ENCODE assay signal across 10 mouse cellular contexts in the genomic region with DNA sequence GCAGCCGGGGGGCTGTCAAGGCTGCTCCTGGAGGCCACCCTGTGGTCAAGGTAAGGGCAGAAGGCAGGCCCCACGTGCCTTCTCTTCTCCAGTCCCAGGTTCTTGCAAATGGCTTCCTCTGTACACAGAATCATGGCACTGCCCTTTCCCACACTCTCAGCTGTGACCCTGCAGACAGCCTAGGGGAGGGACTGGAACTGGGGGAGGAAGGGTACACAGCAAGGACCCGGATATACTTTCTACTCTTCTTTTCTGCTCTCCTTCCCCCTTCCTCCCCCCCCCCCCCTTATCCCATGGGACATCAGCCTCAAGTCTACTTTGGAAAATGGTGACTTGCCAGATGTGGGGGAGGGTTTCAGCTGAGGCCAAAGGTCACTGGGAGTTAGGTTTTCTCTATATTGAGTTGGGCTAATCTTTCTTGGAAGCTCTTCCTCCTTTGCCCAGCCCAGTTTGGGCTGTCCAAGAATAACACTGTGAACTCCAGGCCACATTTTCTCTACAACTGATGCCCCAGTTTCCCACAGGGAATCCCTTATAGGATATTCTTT. TPM values are rescaled to one million over a fixed set of nuclear protein-coding genes. Genes with fewer than 3 reads are reported as not detected.
A peak's percentile ranks its signal among the peaks of the same experiment; 100 is the strongest.
DNase-seq lines count a peak whose midpoint lies in the region; ATAC-seq lines count a peak whose summit lies in the region.
"Had no signal": no experiment of that assay in that cellular context is flagged by ENCODE, and none has a peak within 500 bp of the region (broad histone marks: within the 10 kb centered on the region; RNA-seq: fewer than 3 reads in every experiment).

No protein-coding gene starts in this region.

- no peak overlapping the region for H3K27ac ChIP-seq in midbrain, embryonic 14.5 days (replicated peaks; ENCODE audit: low read depth, low read length)
- H3K27ac ChIP-seq: neural tube, embryonic 13.5 days had no signal

- ATAC-seq in midbrain, embryonic 14.5 days (ENCODE audit: low FRiP score, low TSS enrichment), result no peak
- ATAC-seq: liver, postnatal 0 days had no signal

- peak; percentile 48 for DNase-seq in adrenal gland, postnatal 10 days
- no peak for DNase-seq in adrenal gland, postnatal 4 days (ENCODE audit: low spot score in 2 of 2)
- peak; percentile 46 for DNase-seq in testis, postnatal 10 days (ENCODE audit: low spot score)
- DNase-seq in testis, postnatal 14 days (ENCODE audit: low spot score), result no peak
- peak; percentile 39 for DNase-seq in kidney, adult 9 months
- peak; percentile 91 for DNase-seq in yolk sac, embryonic 10.5 days (ENCODE audit: low spot score)
- no peak for DNase-seq in Muller cell, postnatal 12 days (ENCODE audit: inconsistent ontology term)
- DNase-seq in midbrain, embryonic 14.5 days, result no peak
- DNase-seq: liver, postnatal 0 days had no signal

- H3K4me1 ChIP-seq in midbrain, embryonic 14.5 days (ENCODE audit: control insufficient read depth, insufficient read depth, low read length), result peaks cover 23% of the 10 kb centered on the region

- WGBS in midbrain, embryonic 14.5 days, result 49% methylated on average over 3 of the region's 3 CpGs

- no peak overlapping the region for H3K4me2 ChIP-seq in midbrain, embryonic 14.5 days (ENCODE audit: low read length)
- H3K4me2 ChIP-seq: neural tube, embryonic 13.5 days had no signal

- H3K36me3 ChIP-seq in midbrain, embryonic 14.5 days (ENCODE audit: control insufficient read depth, insufficient read depth, low read length), result no peaks in the 10 kb centered on the region
- H3K36me3 ChIP-seq: neural tube, embryonic 13.5 days had no signal

- H3K27me3 ChIP-seq in midbrain, embryonic 14.5 days (ENCODE audit: control insufficient read depth, insufficient read depth, low read length), result peaks cover 16% of the 10 kb centered on the region

- no peak overlapping the region for H3K9ac ChIP-seq in midbrain, embryonic 14.5 days (replicated peaks; ENCODE audit: low read length)
- H3K9ac ChIP-seq: liver, postnatal 0 days; neural tube, embryonic 13.5 days had no signal

- H3K9me3 ChIP-seq in midbrain, embryonic 14.5 days (ENCODE audit: control insufficient read depth, low read length), result no peaks in the 10 kb centered on the region
- H3K9me3 ChIP-seq: neural tube, embryonic 13.5 days had no signal

- no peak overlapping the region for H3K4me3 ChIP-seq in midbrain, embryonic 14.5 days (replicated peaks; ENCODE audit: low read depth, low read length)
- H3K4me3 ChIP-seq: neural tube, embryonic 13.5 days had no signal

RNA-seq across cellular contexts. Expression of a gene that starts 5.8 kb away (rescaled TPM):
- total RNA-seq in adrenal gland, postnatal 10 days (2021), result 10 to 100 TPM; 23.5 to 28.2 TPM
- 10 to 100 TPM; 47.0 to 49.4 TPM for total RNA-seq in adrenal gland, postnatal 4 days (2021)
- 6.2 and 8.7 TPM in 2 replicates for polyA plus RNA-seq in midbrain, embryonic 14.5 days (2014; fragmentation: Nextera tagmentation; extraction: Ambion mirVana)

RNA-seq across cellular contexts. Expression of a gene that starts 25.0 kb away (rescaled TPM):
- 10 to 100 TPM; 20.7 to 24.4 TPM for total RNA-seq in adrenal gland, postnatal 10 days (2021)
- total RNA-seq in adrenal gland, postnatal 4 days (2021), result 10 to 100 TPM; 46.0 to 52.0 TPM
- polyA plus RNA-seq in midbrain, embryonic 14.5 days (2014; fragmentation: Nextera tagmentation; extraction: Ambion mirVana), result 6.5 and 11.2 TPM in 2 replicates

RNA-seq across cellular contexts. Expression of a gene that starts 40.1 kb away (rescaled TPM):
- total RNA-seq in adrenal gland, postnatal 10 days (2021), result 1 to 10 TPM; 8.3 to 9.1 TPM
- total RNA-seq in adrenal gland, postnatal 4 days (2021), result 10 to 100 TPM in 1 of 2 experiments, 1 to 10 TPM in 1; 8.4 to 12.2 TPM
- 0.77 and 1.8 TPM in 2 replicates for polyA plus RNA-seq in midbrain, embryonic 14.5 days (2014; fragmentation: Nextera tagmentation; extraction: Ambion mirVana)

RNA-seq across cellular contexts. Expression of a gene that starts 44.9 kb away (rescaled TPM):
- total RNA-seq in adrenal gland, postnatal 10 days (2021), result 10 to 100 TPM; 10.3 to 12.6 TPM
- 10 to 100 TPM; 10.4 to 10.9 TPM for total RNA-seq in adrenal gland, postnatal 4 days (2021)
- 2.4 and 3.2 TPM in 2 replicates for polyA plus RNA-seq in midbrain, embryonic 14.5 days (2014; fragmentation: Nextera tagmentation; extraction: Ambion mirVana)

RNA-seq across cellular contexts. Expression of a gene that starts 55.4 kb away (rescaled TPM):
- under 1 TPM; 0.15 to 0.48 TPM for total RNA-seq in adrenal gland, postnatal 10 days (2021)
- under 1 TPM; 0.39 to 0.76 TPM for total RNA-seq in adrenal gland, postnatal 4 days (2021)
- polyA plus RNA-seq in midbrain, embryonic 14.5 days (2014; fragmentation: Nextera tagmentation; extraction: Ambion mirVana), result 0.19 and 0.20 TPM in 2 replicates

Comparison
In these comparisons a context has a peak if more than half of its experiments do, and no peak if none do; other contexts are left out.
1. DNase-seq: peak in adrenal gland, postnatal 10 days (single experiment), testis, postnatal 10 days (single experiment), kidney, adult 9 months (single experiment) and yolk sac, embryonic 10.5 days (single experiment); none in adrenal gland, postnatal 4 days (0 of 2), testis, postnatal 14 days (single experiment), Muller cell, postnatal 12 days (single experiment) and midbrain, embryonic 14.5 days (single experiment).